Mouse (Mus musculus) heart, postnatal 0 days (tissue): ENCODE measurements around the gene Mms22l. TPM values are rescaled to one million over a fixed set of nuclear protein-coding genes. Genes with fewer than 3 reads are reported as not detected.

Source experiments
- ATAC-seq: fragments of 200-750 bp; cut with Nextera tagmentation; 2 replicates; pipeline ENCODE4 v1.8.0; 2017; ENCODE audit warnings: low read depth, moderate number of reproducible peaks, moderate library complexity; ENCODE audit not compliant: insufficient read depth
- DNase-seq: peaks from one replicate; pipeline ENCODE4 v3.0.0-alpha.2; 2016; ENCODE audit warnings: low spot score
- H3K27ac ChIP-seq: fragments of 300-500 bp; sonication (generic); 2 replicates; pipeline ENCODE4 v1.5.1; 2014; ENCODE audit warnings: low read depth, mild to moderate bottlenecking
- H3K27me3 ChIP-seq: fragments of 300-500 bp; sonication (generic); 2 replicates; pipeline ENCODE4 v1.6.1; 2014; ENCODE audit warnings: low read length, mixed read lengths; ENCODE audit not compliant: control insufficient read depth, insufficient read depth
- H3K36me3 ChIP-seq: fragments of 300-500 bp; sonication (generic); replicated peaks from 2 replicates; pipeline ENCODE4 v1.6.1; 2014; ENCODE audit warnings: low read length, mixed read lengths; ENCODE audit not compliant: control insufficient read depth, insufficient read depth
- H3K4me1 ChIP-seq: fragments of 300-500 bp; sonication (generic); 2 replicates; pipeline ENCODE4 v1.6.1; 2014; ENCODE audit warnings: antibody characterized with exemption; ENCODE audit not compliant: control insufficient read depth, insufficient read depth
- H3K4me2 ChIP-seq: fragments of 300-500 bp; sonication (generic); 2 replicates; pipeline ENCODE4 v1.6.1; 2014; ENCODE audit warnings: low read depth, mild to moderate bottlenecking, low read length, moderate library complexity
- H3K4me3 ChIP-seq: fragments of 300-500 bp; sonication (generic); 2 replicates; pipeline ENCODE4 v1.5.1; 2014; ENCODE audit warnings: low read depth, low read length
- H3K9ac ChIP-seq: fragments of 300-500 bp; sonication (generic); replicated peaks from 2 replicates; pipeline ENCODE4 v1.6.1; 2014; ENCODE audit warnings: low read depth, low read length, mixed read lengths
- H3K9me3 ChIP-seq: fragments of 300-500 bp; sonication (generic); replicated peaks from 2 replicates; pipeline ENCODE4 v1.6.1; 2016; ENCODE audit warnings: low read length; ENCODE audit not compliant: control insufficient read depth
- CTCF ChIP-seq: IDR thresholded peaks from 2 replicates; pipeline ENCODE4 v1.5.1; 2016; ENCODE audit warnings: antibody characterized with exemption, control low read depth, low read depth
- EP300 ChIP-seq: IDR thresholded peaks from 2 replicates; pipeline ENCODE4 v1.6.1; 2016; ENCODE audit warnings: antibody characterized with exemption, low read depth
- WGBS: fragments of 180-500 bp; shearing (Covaris S2); extraction: QIAGEN DNeasy Blood & Tissue Kit; methylation state at CpG from one replicate; pipeline ENCODE4 v1.1.7; 2014; 5-methylcytosine and 5-hydroxymethylcytosine counted together
- polyA plus RNA-seq: library from polyadenylated mRNA; unstranded; fragments of >200 nt; fragmentation: Nextera tagmentation; extraction: Ambion mirVana; gene quantifications from 2 replicates; pipeline ENCODE4 v1.2.1, GENCODE M21; 2015
- total RNA-seq: library from RNA; depleted of rRNA; stranded (reverse); fragments of >200 nt; gene quantifications from 2 replicates; pipeline ENCODE4 v1.2.3, GENCODE M21; 2014; ENCODE audit warnings: low replicate concordance

The Mms22l gene
- total and polyA plus RNA-seq, 2 experiments from 2014 or later: 5.2 TPM

DNA sequence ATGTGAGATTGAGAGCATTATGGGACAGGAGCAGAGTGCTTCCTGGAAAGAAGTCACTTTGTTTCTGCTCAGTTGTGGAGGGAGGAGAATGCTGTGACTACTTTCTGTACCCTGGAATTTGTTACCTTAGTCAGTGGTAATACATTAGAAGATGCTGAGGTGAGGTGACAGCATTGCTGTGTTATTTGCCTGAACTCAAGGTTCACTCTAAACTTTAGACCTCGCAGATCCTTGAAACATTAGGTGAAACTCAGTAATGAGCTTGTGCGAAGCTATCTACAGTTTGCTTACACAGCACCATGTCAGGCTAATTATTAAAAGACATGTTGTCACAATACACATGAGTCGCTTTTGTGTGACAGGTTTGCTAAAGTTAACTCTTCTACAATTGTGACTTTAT, 47.2 kb downstream of the Mms22l start:
- no peak overlapping the region for H3K9ac ChIP-seq
- no peaks in the 10 kb centered on the region for H3K27me3 ChIP-seq
- DNase-seq (no peak), ATAC-seq (no peak)
- no peak overlapping the region for H3K27ac ChIP-seq
- H3K9me3 ChIP-seq: no peaks in the 10 kb centered on the region
- 90% methylated on average over 3 of the region's 3 CpGs for WGBS
- no peak overlapping the region for H3K4me2 ChIP-seq
- TF ChIP-seq CTCF (no peak), EP300 (no peak)
- no peaks in the 10 kb centered on the region for H3K4me1 ChIP-seq
- no peaks in the 10 kb centered on the region for H3K36me3 ChIP-seq
- no peak overlapping the region for H3K4me3 ChIP-seq

DNA sequence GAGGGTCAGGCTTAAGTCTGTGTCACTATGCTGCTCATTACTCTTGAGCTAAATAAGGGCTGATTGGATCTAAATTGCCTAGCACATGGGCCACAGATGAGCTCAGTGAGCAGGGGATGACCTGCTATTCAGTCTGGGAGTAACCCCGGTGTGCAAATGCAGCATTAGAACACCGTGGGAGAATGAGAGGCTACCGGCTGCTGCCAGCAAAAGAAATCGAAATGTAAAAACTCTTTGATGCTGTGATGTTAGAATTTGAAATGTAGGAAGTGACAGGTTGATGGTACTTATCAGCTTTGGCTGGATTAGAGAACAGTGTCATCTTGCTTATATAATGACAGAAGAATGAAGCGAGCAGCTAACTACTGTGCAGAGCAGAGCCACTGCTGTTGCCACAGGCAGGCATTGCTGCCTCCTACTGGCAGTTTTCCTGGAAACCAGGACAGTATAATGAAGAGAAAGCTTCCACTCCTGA, 48.5 kb downstream of the Mms22l start:
- WGBS: 77% methylated on average over 5 of the region's 5 CpGs
- no peak for ATAC-seq
- Histone ChIP-seq H3K9ac (no peak overlapping the region), H3K27me3 (no peaks in the 10 kb centered on the region), H3K4me3 (no peak overlapping the region), H3K36me3 (no peaks in the 10 kb centered on the region), H3K4me2 (no peak overlapping the region), H3K9me3 (no peaks in the 10 kb centered on the region), H3K4me1 (no peaks in the 10 kb centered on the region), H3K27ac (no peak overlapping the region)
- no peak for DNase-seq
- TF ChIP-seq EP300 (no peak), CTCF (peak; percentile 53)

DNA sequence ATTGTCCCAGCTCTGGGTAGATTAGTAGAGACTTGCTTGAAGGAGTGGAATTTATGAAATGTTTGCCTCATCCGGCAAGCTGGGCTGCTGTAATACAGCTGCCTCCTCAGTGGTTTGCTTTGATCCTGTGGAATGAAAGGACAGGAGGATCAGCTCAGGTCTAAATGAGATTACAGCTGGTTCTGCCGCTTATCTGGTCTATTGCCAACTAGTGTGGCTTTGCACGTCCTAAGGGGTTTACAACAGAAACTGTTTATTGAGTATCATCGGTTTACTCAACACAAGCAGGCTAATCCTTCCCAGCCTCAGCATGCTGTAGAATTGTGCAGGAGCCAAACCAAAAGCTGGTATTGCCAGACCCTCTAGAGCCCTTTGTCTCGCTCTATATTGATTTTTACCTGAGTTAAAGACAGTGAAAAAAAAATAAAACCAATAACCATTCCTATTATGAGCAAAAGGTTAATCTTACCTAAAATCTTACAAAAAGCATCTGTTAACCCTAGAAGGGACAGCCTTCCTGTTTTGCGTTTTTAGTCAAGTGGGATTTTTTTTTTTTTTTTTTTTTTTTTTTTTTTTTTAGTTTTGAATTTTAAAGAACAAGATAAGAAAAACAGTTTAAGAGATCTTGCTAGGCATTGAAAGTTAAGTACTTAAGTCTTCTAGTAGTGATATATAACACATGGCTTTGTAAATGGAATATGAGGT, 60.0 kb downstream of the Mms22l start:
- H3K4me1 ChIP-seq: 0 out of 2 replicates have a peak, but pooled peaks cover 4% of the 10 kb centered on the region
- H3K36me3 ChIP-seq: no peaks in the 10 kb centered on the region
- no peak for TF ChIP-seq EP300
- TF ChIP-seq CTCF: no peak
- DNase-seq: no peak
- no peaks in the 10 kb centered on the region for H3K9me3 ChIP-seq
- H3K4me3 ChIP-seq: no peak overlapping the region
- H3K27me3 ChIP-seq: no peaks in the 10 kb centered on the region
- H3K4me2 ChIP-seq: no peak overlapping the region
- no peak for ATAC-seq
- no peak overlapping the region for H3K9ac ChIP-seq
- WGBS: 44% methylated on average over 6 of the region's 6 CpGs
- H3K27ac ChIP-seq: no peak overlapping the region

DNA sequence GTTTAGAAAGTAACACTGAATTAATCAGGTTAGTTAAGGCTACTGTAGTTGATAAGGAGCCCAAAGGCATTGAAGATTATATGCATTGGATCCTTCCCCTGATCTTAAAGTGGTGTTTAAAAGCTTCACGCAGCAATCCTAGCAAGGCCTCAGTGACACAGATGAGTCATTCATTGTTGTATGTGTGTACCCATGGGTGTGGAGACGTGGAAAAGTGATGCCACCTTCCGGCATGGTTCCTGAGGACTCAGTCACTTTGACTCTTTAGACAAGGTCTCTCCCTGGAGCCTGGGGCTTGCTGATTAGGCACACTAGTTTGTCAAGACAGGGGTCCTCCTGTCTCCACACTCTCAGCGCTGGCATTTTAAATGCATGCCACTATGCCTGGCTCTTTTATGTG, 60.9 kb downstream of the Mms22l start:
- Histone ChIP-seq H3K27me3 (no peaks in the 10 kb centered on the region), H3K4me1 (0 out of 2 replicates have a peak, but pooled peaks cover 4% of the 10 kb centered on the region), H3K27ac (no peak overlapping the region), H3K9me3 (no peaks in the 10 kb centered on the region), H3K4me3 (no peak overlapping the region), H3K36me3 (no peaks in the 10 kb centered on the region), H3K9ac (no peak overlapping the region), H3K4me2 (no peak overlapping the region)
- WGBS: 70% methylated on average over 4 of the region's 4 CpGs
- no peak for TF ChIP-seq EP300
- no peak for TF ChIP-seq CTCF
- DNase-seq: no peak
- ATAC-seq: no peak

DNA sequence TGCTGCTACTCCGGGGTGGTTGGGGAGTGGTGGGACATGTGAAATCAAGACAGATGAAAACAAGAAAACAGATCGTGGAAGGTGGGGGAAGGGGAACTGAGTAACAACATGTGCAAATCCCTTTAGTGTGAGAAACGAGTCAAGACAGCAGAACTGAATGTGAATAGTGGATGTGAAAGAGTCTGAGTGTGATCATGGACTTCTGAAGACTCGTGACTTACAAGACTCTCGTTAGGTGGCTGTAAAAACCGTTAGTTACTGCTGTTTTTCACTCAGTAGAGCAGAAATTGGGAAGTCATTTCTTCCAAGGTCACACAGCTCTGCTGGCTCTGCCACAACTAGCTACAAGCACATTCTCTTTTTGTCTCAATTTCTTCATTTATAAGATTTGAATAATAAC, 71.8 kb downstream of the Mms22l start:
- 81% methylated on average over 6 of the region's 6 CpGs for WGBS
- ATAC-seq: no peak
- no peak for DNase-seq
- H3K27me3 ChIP-seq: no peaks in the 10 kb centered on the region
- no peak overlapping the region for H3K9ac ChIP-seq
- no peak for TF ChIP-seq CTCF
- no peak for TF ChIP-seq EP300
- no peaks in the 10 kb centered on the region for H3K4me1 ChIP-seq
- no peak overlapping the region for H3K27ac ChIP-seq
- H3K4me3 ChIP-seq: no peak overlapping the region
- no peak overlapping the region for H3K4me2 ChIP-seq
- no peaks in the 10 kb centered on the region for H3K36me3 ChIP-seq
- no peaks in the 10 kb centered on the region for H3K9me3 ChIP-seq
